Mouse (Mus musculus) liver, embryonic 12.5 days (tissue): ENCODE measurements around the gene Phc2. TPM values are rescaled to one million over a fixed set of nuclear protein-coding genes. Genes with fewer than 3 reads are reported as not detected.

Experiments used
- ATAC-seq: fragments of 200-750 bp; cut with Nextera tagmentation; 2 replicates; pipeline ENCODE4 v1.8.0; 2017; ENCODE audit warnings: moderate number of reproducible peaks, mild to moderate bottlenecking, moderate library complexity
- H3K27ac ChIP-seq: fragments of 300-500 bp; sonication (generic); 2 replicates; pipeline ENCODE4 v1.5.1; 2016; ENCODE audit warnings: mild to moderate bottlenecking
- H3K27me3 ChIP-seq: fragments of 300-500 bp; sonication (generic); replicated peaks from 2 replicates; pipeline ENCODE4 v1.6.1; 2016; ENCODE audit warnings: mild to moderate bottlenecking, moderate library complexity
- H3K36me3 ChIP-seq: fragments of 300-500 bp; sonication (generic); 2 replicates; pipeline ENCODE4 v1.6.1; 2016; ENCODE audit warnings: mild to moderate bottlenecking, moderate library complexity
- H3K4me1 ChIP-seq: fragments of 300-500 bp; sonication (generic); 2 replicates; pipeline ENCODE4 v1.6.1; 2016
- H3K4me2 ChIP-seq: fragments of 300-500 bp; sonication (generic); 2 replicates; pipeline ENCODE4 v1.6.1; 2016; ENCODE audit warnings: mild to moderate bottlenecking, moderate library complexity
- H3K4me3 ChIP-seq: fragments of 300-500 bp; sonication (generic); 2 replicates; pipeline ENCODE4 v1.5.1; 2016; ENCODE audit warnings: mild to moderate bottlenecking, moderate library complexity
- H3K9ac ChIP-seq: fragments of 300-500 bp; sonication (generic); 2 replicates; pipeline ENCODE4 v1.6.1; 2016; ENCODE audit warnings: mild to moderate bottlenecking, moderate library complexity
- H3K9me3 ChIP-seq: fragments of 300-500 bp; sonication (generic); replicated peaks from 2 replicates; pipeline ENCODE4 v1.6.1; 2016; ENCODE audit warnings: mild to moderate bottlenecking, moderate library complexity
- WGBS: fragments of 180-500 bp; shearing (Covaris S2); methylation state at CpG from one replicate; pipeline ENCODE4 v1.1.7; 2016; ENCODE audit not compliant: insufficient replicate concordance; 5-methylcytosine and 5-hydroxymethylcytosine counted together
- polyA plus RNA-seq: library from polyadenylated mRNA; unstranded; fragments of >200 nt; fragmentation: Nextera tagmentation; extraction: Ambion mirVana; gene quantifications from 2 replicates; pipeline ENCODE4 v1.2.1, GENCODE M21; 2016

Phc2 gene
- polyA plus RNA-seq, 1 experiment from 2014 or later = 33.2 TPM

DNA sequence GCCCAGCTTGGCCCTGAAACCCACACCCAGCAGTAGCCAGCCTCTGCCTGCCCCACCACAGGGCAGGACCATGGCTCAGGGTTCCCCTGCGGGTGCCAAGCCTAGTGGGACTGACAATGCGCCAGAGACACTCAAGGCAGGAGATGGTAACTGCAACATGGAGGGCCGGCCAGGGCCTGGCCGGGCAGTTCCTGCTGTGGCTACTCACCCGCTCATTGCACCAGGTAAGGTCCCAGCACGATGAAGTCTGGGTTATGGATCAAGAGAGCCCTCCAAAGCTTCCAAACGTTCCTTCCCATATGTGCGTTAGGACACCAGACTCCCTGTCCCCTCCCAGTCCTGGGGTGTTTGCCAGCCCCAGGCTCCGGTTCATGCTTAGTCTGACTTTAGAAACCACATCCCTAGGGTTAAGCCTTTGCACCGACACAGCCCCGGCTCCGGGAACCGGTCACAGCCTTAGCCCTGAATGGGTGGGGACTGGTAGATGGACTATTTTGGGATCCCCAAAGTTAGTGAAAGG is 57.7 kb downstream of the Phc2 start:
- WGBS = 65% methylated on average over 13 of the region's 13 CpGs
- Histone ChIP-seq H3K4me1 (peaks cover 53% of the 10 kb centered on the region), H3K9me3 (no peaks in the 10 kb centered on the region), H3K9ac (peak overlapping the region; percentile 67), H3K27me3 (peaks cover 28% of the 10 kb centered on the region), H3K36me3 (no peaks in the 10 kb centered on the region), H3K4me3 (peak overlapping the region; percentile 48), H3K4me2 (peak overlapping the region; percentile 76), H3K27ac (peak overlapping the region; percentile 11)
- no peak for ATAC-seq

DNA sequence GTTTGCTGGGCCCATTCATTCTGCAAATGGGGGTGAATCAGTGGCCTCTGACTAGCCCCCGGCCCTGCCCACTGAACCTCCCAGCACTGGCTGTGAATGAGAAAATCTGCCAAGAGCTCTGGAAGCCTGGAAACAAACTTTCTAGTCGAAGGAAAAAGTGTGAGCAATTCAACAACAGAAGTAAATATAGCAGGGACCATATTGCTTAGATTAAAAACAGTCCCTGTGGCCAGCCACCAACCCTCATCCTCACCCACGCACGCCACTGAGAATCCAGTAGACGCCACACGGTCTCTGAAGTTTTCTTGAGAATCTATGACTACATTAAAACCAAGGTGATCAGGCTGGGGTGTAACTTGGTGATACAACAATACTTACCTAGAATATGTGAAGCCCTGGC is 58.4 kb downstream of the Phc2 start:
- Histone ChIP-seq H3K4me1 (peaks cover 53% of the 10 kb centered on the region), H3K27ac (no peak overlapping the region), H3K27me3 (peaks cover 21% of the 10 kb centered on the region), H3K9me3 (no peaks in the 10 kb centered on the region), H3K9ac (no peak overlapping the region), H3K4me3 (no peak overlapping the region), H3K4me2 (no peak overlapping the region), H3K36me3 (no peaks in the 10 kb centered on the region)
- no peak for ATAC-seq
- WGBS = 78% methylated on average over 6 of the region's 6 CpGs

DNA sequence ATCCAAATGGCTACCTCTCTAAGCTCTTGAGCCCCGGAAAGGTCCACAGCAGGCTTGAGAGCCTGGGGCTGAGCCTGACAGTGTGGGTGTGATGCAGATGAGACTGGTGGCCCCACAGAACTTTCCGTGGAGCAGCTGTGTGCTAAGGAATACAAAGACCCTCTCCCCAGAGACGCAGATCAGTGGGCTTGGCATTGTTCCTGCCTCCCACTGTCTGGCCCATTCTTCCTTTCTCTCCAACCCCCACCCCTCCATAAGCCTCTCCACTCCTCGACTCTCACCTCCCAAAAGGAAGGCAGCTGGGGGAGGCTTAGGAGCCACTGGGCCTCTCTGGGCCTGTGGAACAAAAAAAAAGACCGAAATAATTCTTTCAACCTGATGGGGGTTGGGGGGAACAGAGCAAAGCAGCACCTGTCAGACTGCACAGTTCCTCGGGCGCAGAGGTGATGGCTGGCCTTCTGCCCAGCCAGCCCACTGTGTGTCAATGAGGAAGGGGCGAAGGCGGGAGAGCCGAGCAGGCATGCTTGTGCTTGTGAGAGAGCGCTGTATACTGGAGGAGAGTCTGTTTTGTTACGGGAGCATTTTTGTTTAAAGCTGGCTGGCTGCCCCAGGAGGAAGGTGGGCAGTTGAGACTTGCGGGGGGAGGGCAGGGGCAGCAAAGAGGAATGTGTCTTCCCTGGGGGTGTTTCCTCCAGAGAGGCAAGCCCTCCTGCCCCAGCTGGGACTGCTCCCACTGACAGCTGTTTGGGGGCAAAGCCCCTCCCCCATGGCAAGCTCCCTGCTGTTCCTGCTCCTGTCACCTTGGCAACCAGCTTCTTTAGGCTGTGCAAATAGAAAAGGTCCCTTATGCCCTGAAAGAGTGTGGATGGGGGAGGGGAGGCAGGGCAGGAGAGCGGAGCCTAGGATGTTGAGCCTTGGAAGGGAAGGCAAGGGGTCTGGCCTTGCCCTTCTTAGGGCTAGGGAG is 61.0 kb downstream of the Phc2 start:
- Histone ChIP-seq H3K9ac (no peak overlapping the region), H3K27ac (no peak overlapping the region), H3K4me2 (peak overlapping the region; percentile 7; the same call in 1 of the 2 replicates), H3K4me3 (no peak overlapping the region), H3K9me3 (no peaks in the 10 kb centered on the region), H3K27me3 (no peaks in the 10 kb centered on the region; the same call in 1 of the 2 replicates), H3K36me3 (no peaks in the 10 kb centered on the region), H3K4me1 (peaks cover 50% of the 10 kb centered on the region)
- 46% methylated on average over 14 of the region's 14 CpGs for WGBS
- ATAC-seq = no peak

DNA sequence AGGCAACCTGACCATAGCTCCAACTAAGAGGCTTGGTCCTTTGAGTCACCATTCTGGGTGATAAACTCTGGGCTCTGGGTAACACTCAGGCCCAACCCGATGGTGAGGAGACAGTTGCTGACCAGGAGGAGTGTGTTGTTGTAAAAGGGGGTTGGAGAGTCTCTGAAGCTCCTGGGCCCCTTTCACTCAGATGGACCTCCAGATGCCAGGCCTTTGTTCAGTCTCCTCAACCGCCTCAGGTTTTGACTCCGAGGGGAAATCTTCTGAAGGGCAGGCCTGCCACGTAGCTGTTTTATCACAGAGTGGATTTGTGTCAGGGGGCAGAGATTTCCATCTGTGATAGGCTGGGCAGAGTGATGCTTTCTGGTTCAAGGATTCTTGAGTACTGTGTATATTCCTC is 61.8 kb downstream of the Phc2 start:
- peaks cover 46% of the 10 kb centered on the region for H3K4me1 ChIP-seq
- H3K36me3 ChIP-seq = no peaks in the 10 kb centered on the region
- ATAC-seq = no peak
- H3K9ac ChIP-seq = no peak overlapping the region
- no peaks in the 10 kb centered on the region for H3K27me3 ChIP-seq
- H3K9me3 ChIP-seq = no peaks in the 10 kb centered on the region
- no peak overlapping the region for H3K27ac ChIP-seq
- WGBS = 45% methylated on average over 4 of the region's 4 CpGs
- H3K4me2 ChIP-seq = no peak overlapping the region; the same call in 1 of the 2 replicates
- no peak overlapping the region for H3K4me3 ChIP-seq

GRCm38 (mm10) chr4:128716731-128717130 is 62.2 kb downstream of the Phc2 start:
- Histone ChIP-seq H3K36me3 (no peaks in the 10 kb centered on the region), H3K4me1 (peaks cover 41% of the 10 kb centered on the region), H3K4me2 (no peak overlapping the region), H3K4me3 (no peak overlapping the region), H3K9me3 (no peaks in the 10 kb centered on the region), H3K27ac (no peak overlapping the region), H3K9ac (no peak overlapping the region), H3K27me3 (no peaks in the 10 kb centered on the region)
- WGBS = 73% methylated on average over 9 of the region's 9 CpGs
- ATAC-seq = no peak

- Histone ChIP-seq H3K4me3 (no peak overlapping the region), H3K4me2 (no peak overlapping the region), H3K27me3 (peaks cover 4% of the 10 kb centered on the region; the same call in 1 of the 2 replicates), H3K36me3 (no peaks in the 10 kb centered on the region), H3K9me3 (no peaks in the 10 kb centered on the region), H3K4me1 (peaks cover 28% of the 10 kb centered on the region), H3K9ac (no peak overlapping the region), H3K27ac (no peak overlapping the region)
- 9% methylated on average over 5 of the region's 5 CpGs for WGBS
- ATAC-seq = peak; percentile 48; the same call in 1 of the 2 replicates
Observed at GRCm38 (mm10) chr4:128720110-128720509, 65.6 kb downstream of the Phc2 start.

DNA sequence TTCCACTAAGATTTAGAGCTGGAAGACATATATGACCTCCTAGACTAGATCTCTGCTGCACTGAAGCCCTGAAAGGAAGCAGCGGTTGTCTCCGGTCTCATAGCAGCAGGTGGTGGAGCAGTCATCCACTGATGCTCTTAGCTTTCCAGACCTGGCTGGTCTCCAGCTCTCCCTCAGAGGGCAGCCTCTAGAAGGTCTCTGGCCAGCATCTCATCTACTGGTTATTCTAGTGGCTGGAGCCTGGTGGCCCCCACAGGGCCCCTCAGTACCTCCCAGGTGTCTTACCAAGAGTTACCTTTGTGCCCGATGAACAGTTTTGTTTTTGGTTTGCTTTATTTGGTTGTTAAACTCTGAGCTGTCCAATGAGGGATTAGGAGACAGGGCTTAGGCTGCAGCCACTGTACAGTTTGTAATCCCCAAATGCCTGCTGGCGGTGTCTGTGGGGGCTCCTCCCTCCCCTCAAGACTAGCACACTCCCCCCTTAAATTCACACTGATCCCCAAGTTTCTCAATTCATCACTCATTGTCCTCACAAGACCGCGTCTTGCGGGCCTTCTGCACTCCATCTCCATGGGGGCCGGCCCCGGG is 66.7 kb downstream of the Phc2 start:
- no peak for ATAC-seq
- peaks cover 4% of the 10 kb centered on the region for H3K27me3 ChIP-seq

DNA sequence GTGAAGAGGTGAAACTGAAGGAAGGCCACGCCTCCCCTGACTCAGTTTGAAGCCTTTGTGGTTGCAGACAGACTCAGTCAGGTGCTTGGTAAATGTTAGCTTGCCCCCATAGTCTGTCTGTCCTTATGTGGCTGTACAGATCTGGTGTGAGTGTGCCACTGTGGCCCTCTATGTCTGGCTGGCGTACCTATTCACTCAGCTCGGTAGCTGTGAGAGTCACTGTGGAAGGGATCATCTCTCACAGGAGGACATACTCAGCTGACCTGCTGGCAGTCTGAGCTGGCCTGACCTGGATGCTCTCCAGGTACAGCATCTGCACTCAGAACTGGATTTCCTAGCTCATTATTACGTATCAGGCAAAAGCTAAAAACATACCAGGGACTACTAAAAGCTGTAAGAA is 67.3 kb downstream of the Phc2 start:
- no peak overlapping the region for H3K27ac ChIP-seq
- ATAC-seq = no peak
- 68% methylated on average over 4 of the region's 4 CpGs for WGBS
- H3K4me3 ChIP-seq = no peak overlapping the region
- H3K4me1 ChIP-seq = peaks cover 22% of the 10 kb centered on the region
- H3K9me3 ChIP-seq = no peaks in the 10 kb centered on the region
- H3K27me3 ChIP-seq = peaks cover 4% of the 10 kb centered on the region
- no peaks in the 10 kb centered on the region for H3K36me3 ChIP-seq
- no peak overlapping the region for H3K9ac ChIP-seq
- no peak overlapping the region for H3K4me2 ChIP-seq

More for the DNA sequence above, 66.7 kb downstream of the Phc2 start:
- H3K27ac ChIP-seq = no peak overlapping the region
- no peaks in the 10 kb centered on the region for H3K36me3 ChIP-seq
- H3K4me1 ChIP-seq = peaks cover 19% of the 10 kb centered on the region
- H3K4me3 ChIP-seq = no peak overlapping the region
- H3K4me2 ChIP-seq = no peak overlapping the region
- WGBS = 84% methylated on average over 9 of the region's 9 CpGs
- H3K9ac ChIP-seq = no peak overlapping the region
- no peaks in the 10 kb centered on the region for H3K9me3 ChIP-seq

DNA sequence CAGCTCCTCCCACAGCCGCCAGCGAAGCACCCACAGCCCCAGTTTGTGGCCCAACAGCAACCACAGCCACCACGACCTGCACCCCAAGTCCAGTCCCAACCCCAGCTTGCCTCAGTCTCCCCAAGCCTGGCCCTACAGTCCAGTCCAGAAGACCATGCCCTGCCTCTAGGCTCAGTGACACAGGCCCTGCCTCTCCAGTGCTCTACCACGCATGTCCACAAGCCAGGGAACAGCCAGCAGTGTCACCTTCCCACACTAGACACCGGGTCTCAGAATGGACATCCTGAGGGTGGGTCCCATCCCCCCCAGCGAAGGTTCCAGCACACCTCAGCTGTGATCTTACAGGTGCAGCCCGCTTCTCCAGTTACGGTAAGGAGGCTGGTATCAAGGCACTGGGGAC is 68.4 kb downstream of the Phc2 start:
- Histone ChIP-seq H3K36me3 (no peaks in the 10 kb centered on the region), H3K9me3 (no peaks in the 10 kb centered on the region), H3K9ac (no peak overlapping the region), H3K27me3 (peaks cover 4% of the 10 kb centered on the region), H3K4me2 (no peak overlapping the region), H3K27ac (no peak overlapping the region), H3K4me3 (no peak overlapping the region), H3K4me1 (peaks cover 26% of the 10 kb centered on the region)
- WGBS = 74% methylated on average over 8 of the region's 8 CpGs
- no peak for ATAC-seq

- WGBS = 67% methylated on average over 13 of the region's 13 CpGs
- H3K27ac ChIP-seq = no peak overlapping the region
- no peak overlapping the region for H3K9ac ChIP-seq
- no peaks in the 10 kb centered on the region for H3K9me3 ChIP-seq
- no peak overlapping the region for H3K4me3 ChIP-seq
- H3K36me3 ChIP-seq = no peaks in the 10 kb centered on the region
- peaks cover 29% of the 10 kb centered on the region for H3K4me1 ChIP-seq
- no peak overlapping the region for H3K4me2 ChIP-seq
- H3K27me3 ChIP-seq = peaks cover 4% of the 10 kb centered on the region
- ATAC-seq = no peak
Observed at GRCm38 (mm10) chr4:128723431-128723830, 68.9 kb downstream of the Phc2 start.

DNA sequence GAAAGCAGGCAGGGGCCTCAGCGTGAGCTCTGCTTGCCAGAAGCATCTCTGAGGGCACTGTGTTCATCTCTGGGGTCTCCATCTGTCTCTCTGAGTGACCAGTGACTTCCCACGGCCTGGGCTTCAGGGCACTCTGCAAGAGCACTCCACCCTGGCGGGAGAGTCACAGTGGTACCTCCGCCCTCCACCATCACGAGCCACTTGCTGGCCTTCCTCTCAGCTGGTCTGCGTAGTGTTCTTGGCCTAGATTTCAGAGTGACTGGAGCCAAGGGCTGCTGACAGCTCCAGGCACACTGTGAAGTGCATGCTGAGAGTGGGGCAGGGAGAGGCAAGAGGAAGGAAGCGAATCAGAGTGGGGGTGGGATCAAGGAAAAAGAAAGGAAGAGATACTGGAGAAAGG is 69.6 kb downstream of the Phc2 start:
- H3K36me3 ChIP-seq = no peaks in the 10 kb centered on the region
- no peak overlapping the region for H3K27ac ChIP-seq
- no peak for ATAC-seq
- H3K4me2 ChIP-seq = no peak overlapping the region
- H3K4me1 ChIP-seq = peaks cover 35% of the 10 kb centered on the region
- H3K27me3 ChIP-seq = peaks cover 4% of the 10 kb centered on the region
- H3K9me3 ChIP-seq = no peaks in the 10 kb centered on the region
- 52% methylated on average over 7 of the region's 7 CpGs for WGBS
- no peak overlapping the region for H3K9ac ChIP-seq
- no peak overlapping the region for H3K4me3 ChIP-seq
